Mouse (Mus musculus): ENCODE results near the gene Rassf7.

GRCm38 (mm10) chr7:141226535-141226934 lies 10.9 kb downstream of the Rassf7 start:
- TF ChIP-seq EP300 (IDR thresholded peaks at IDR 0.05; ENCODE audit: insufficient read depth, low read depth, low read length): no peak
- no peak for TF ChIP-seq POLR2A (IDR thresholded peaks at IDR 0.05; ENCODE audit: insufficient read depth, low read depth, low read length)

Measured in heart, adult 2 months (tissue).